Mouse (Mus musculus) G1E (cell line): ENCODE results near the gene Cpne6. TPM values are rescaled to one million over a fixed set of nuclear protein-coding genes. Genes with fewer than 3 reads are reported as not detected.

Experiments used
- ATAC-seq: 2 replicates; pipeline ENCODE4 v1.8.0; 2016; ENCODE audit warnings: mild to moderate bottlenecking; ENCODE audit not compliant: insufficient number of reproducible peaks, poor library complexity, low FRiP score, severe bottlenecking; ENCODE audit errors: extremely low read depth
- DNase-seq: peaks from one replicate; pipeline ENCODE4 v3.0.0; 2012; ENCODE audit warnings: low spot score
- H3K27me3 ChIP-seq: 2 replicates; pipeline ENCODE4 v1.6.1; 2012; ENCODE audit warnings: mild to moderate bottlenecking, low read length, inconsistent platforms; ENCODE audit not compliant: insufficient read depth
- H3K36me3 ChIP-seq: replicated peaks from 2 replicates; pipeline ENCODE3; 2012; ENCODE audit warnings: mild to moderate bottlenecking, inconsistent platforms
- H3K4me1 ChIP-seq: 2 replicates; pipeline ENCODE4 v1.6.1; 2012; ENCODE audit warnings: low read depth, low read length, inconsistent platforms, mixed read lengths; ENCODE audit not compliant: insufficient read depth
- H3K4me3 ChIP-seq: 2 replicates; pipeline ENCODE4 v1.5.1; 2012; ENCODE audit warnings: low read depth, mild to moderate bottlenecking, inconsistent platforms, low read length, moderate library complexity, mixed read lengths
- H3K9me3 ChIP-seq: replicated peaks from 2 replicates; pipeline ENCODE4 v1.6.1; 2012; ENCODE audit warnings: inconsistent platforms
- CTCF ChIP-seq: IDR thresholded peaks from 2 replicates; pipeline ENCODE4 v1.5.1; 2012; ENCODE audit warnings: low read depth, low read length, inconsistent platforms, mixed read lengths
- GATA1 ChIP-seq: IDR thresholded peaks from 2 replicates; pipeline ENCODE4 v1.6.1; 2012; ENCODE audit warnings: borderline replicate concordance, low read length, inconsistent platforms, mixed read lengths
- GATA2 ChIP-seq: IDR thresholded peaks from 2 replicates; pipeline ENCODE4 v1.6.1; 2012; ENCODE audit warnings: low read depth, low read length, inconsistent platforms, borderline replicate concordance
- POLR2AphosphoS5 ChIP-seq: IDR thresholded peaks from 2 replicates; pipeline ENCODE4 v1.6.1; 2012; ENCODE audit warnings: low read depth, low read length, inconsistent platforms; ENCODE audit not compliant: insufficient replicate concordance
- TAL1 ChIP-seq: conservative IDR thresholded peaks from 2 replicates; pipeline ENCODE4 v1.6.1; 2012; ENCODE audit warnings: low read depth, low read length, inconsistent platforms, mixed read lengths
- polyA plus RNA-seq: library from polyadenylated mRNA; stranded (reverse); fragments of >175 nt; gene quantifications from 2 replicates; pipeline ENCODE4 v1.2.3, GENCODE M21; 2012
- total RNA-seq, 2 experiments: library from RNA; stranded (forward) in 1 of 2; stranded (reverse) in 1 of 2; fragments of 200-1000 nt in 1 of 2; fragments of >200 nt in 1 of 2; fragmentation: Nextera tagmentation in 1 of 2; gene quantifications; 2 replicates each; pipeline ENCODE4 v1.2.3; 2014 to 2017

Cpne6 gene
- total and polyA plus RNA-seq, 3 experiments, result 0.03 to 0.11 TPM; not detected in 1

DNA sequence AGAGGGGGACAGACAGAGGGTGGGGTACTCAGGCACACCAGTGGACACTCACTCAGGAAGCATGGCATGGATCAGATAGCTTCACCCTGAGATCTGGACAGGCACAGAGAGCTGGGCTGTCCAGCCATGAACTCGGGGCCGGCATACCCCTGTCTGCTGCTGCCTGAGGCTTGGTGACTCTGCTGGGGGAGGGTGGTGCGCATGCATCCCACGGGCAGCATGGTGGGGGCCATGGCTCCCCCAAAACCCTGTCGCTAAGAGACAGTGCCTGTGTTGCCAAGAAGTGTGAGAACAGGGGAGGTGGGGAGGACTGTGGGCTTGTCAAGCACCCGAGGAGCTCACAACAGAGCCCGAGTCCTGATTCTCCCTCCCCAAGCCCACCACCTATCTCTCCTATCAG is 792 bp downstream of the Cpne6 start:
- Histone ChIP-seq H3K27me3 (peaks cover 85% of the 10 kb centered on the region), H3K9me3 (no peaks in the 10 kb centered on the region), H3K4me1 (peaks cover 14% of the 10 kb centered on the region), H3K4me3 (no peak overlapping the region), H3K36me3 (no peaks in the 10 kb centered on the region)
- ATAC-seq, result no peak
- TF ChIP-seq GATA2 (no peak), POLR2AphosphoS5 (no peak), GATA1 (no peak), CTCF (no peak)
- DNase-seq, result no peak

DNA sequence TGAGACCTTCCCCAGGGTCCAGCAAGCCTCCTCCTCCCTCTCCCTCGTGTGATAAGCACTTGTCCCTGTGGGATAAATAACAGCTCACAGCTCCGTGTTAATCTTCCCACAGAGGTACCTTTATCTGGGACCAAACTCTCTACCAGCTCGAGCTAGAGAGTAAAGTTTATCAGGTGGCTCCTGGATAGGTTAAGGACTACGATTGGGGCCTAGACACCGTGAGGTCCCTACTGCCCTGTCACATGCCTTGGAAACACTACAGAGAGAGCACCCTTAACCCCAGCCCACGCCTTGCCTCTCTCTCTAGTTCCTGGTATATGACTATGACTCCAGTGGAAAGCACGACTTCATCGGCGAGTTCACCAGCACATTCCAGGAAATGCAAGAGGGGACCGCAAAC is 3.7 kb downstream of the Cpne6 start:
- Histone ChIP-seq H3K4me1 (peaks cover 12% of the 10 kb centered on the region), H3K27me3 (peaks cover 84% of the 10 kb centered on the region), H3K4me3 (no peak overlapping the region), H3K36me3 (no peaks in the 10 kb centered on the region), H3K9me3 (no peaks in the 10 kb centered on the region)
- TF ChIP-seq GATA2 (no peak), TAL1 (no peak), POLR2AphosphoS5 (no peak), GATA1 (no peak), CTCF (no peak)
- DNase-seq (no peak), ATAC-seq (no peak)

DNA sequence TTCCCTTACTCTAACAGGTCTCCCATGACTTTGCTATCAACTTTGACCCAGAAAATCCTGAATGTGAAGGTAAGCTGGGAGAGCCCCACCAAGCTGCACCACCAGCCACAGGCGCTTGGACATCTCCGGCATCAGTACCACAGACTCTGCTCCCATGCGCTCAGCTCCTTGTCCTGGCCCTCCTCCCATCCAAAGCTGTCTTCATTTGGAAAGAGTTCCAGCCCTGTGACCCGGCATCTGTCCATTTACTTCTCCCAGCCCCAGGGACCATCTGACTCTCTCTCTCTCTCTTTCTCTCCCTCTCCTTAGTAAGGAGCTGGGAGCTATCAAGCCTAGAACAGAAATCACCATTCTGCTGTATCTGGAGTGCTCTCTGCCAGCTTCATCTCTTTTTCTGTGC is 5.6 kb downstream of the Cpne6 start:
- no peaks in the 10 kb centered on the region for H3K9me3 ChIP-seq
- ATAC-seq (no peak), DNase-seq (no peak)
- no peak overlapping the region for H3K4me3 ChIP-seq
- no peaks in the 10 kb centered on the region for H3K36me3 ChIP-seq
- H3K27me3 ChIP-seq, result peaks cover 85% of the 10 kb centered on the region
- TF ChIP-seq CTCF, result no peak
- no peak for TF ChIP-seq GATA1
- TF ChIP-seq POLR2AphosphoS5, result no peak
- TF ChIP-seq TAL1, result no peak
- no peak for TF ChIP-seq GATA2
- H3K4me1 ChIP-seq, result peaks cover 12% of the 10 kb centered on the region

DNA sequence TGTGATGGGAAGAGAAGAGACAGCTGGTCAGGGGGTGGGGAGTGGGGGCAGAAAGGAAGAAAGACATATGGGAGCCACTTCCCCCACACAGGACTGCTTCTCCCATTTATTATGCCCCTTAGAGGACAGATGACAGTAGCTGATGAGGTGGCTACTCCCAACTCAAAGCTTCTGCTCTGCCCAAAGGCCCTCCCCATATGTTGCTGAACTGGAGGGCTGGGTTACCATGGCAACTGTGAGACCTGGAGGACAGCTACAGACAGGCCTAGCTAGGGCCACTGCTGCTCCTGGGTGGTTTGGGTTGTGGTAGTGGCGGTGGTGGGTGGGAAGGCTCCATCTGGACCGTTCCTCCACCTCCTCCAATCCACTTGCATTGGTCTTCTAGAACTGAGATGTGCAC is 8.7 kb downstream of the Cpne6 start:
- Histone ChIP-seq H3K4me3 (no peak overlapping the region), H3K9me3 (no peaks in the 10 kb centered on the region), H3K27me3 (peaks cover 78% of the 10 kb centered on the region), H3K4me1 (peaks cover 6% of the 10 kb centered on the region), H3K36me3 (no peaks in the 10 kb centered on the region)
- no peak for ATAC-seq
- no peak for TF ChIP-seq GATA2
- no peak for DNase-seq

DNA sequence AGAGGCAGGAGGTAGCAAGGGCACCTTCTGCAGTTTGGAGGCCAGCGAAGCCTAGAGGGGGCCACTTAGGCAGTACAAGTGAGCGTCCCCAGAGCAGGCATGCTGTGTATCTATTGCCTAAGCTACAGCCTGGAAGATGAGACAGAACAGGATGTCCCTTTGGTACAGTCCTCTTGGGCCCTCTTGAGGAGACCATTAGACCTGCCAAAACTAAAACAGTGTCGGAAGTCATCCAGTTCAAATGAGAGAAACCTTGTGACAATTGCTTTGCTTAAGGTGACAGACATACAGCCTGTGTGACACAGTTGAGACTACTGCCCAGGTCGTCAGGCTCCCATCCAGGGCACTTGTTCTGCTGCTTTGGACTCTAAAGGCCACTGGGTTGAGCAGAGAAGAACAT is 9.4 kb downstream of the Cpne6 start:
- TF ChIP-seq CTCF (no peak), GATA2 (no peak), GATA1 (no peak), TAL1 (no peak), POLR2AphosphoS5 (no peak)
- Histone ChIP-seq H3K36me3 (no peaks in the 10 kb centered on the region), H3K4me3 (no peak overlapping the region), H3K4me1 (no peaks in the 10 kb centered on the region; the same call in 1 of the 2 replicates), H3K27me3 (peaks cover 77% of the 10 kb centered on the region), H3K9me3 (no peaks in the 10 kb centered on the region)
- DNase-seq (no peak), ATAC-seq (no peak)

DNA sequence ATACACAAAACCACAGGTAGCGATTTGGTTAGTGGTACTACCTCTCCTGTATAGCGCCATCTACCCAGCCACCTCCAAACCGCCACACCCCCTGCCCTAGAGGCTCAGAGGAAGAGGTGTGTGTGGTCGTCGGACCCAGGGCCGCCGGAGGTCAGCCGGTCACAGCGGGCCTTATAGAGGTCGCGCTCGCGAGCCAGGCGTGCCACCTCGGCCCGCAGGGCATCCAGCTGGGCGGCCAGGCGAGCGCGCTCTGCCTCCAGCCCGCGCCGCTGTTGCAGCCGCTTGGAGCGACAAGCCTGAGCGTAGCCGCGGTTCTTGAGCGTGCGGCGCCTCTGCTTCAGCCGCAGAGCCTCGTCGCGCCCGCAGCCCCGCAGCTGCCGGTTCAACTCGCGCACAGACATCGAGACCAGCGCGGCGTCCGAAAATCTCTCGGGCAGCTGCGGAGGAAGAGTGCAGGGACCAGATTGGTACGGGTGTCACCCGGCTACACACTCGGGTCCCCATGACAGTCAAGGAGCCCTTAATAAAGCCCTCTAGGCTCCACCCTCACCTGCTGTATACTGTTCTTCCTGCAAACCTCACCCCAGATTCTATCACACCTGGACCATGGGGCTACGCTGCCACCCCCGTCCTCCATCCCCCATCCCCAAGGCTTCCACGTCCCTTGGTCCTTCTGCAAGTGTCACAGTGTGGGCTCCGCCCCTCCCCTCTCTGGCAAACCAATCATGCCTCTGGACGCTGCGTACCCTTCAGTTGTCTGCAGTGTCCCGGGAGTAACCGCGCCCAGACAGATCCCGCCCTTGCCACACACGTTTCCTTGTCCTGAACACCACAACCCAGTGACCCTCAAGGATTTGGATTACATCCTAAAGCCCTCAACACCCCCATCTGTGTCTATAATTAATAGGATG is 10.5 kb downstream of the Cpne6 start:
- H3K4me3 ChIP-seq, result no peak overlapping the region
- peaks cover 74% of the 10 kb centered on the region for H3K27me3 ChIP-seq
- H3K9me3 ChIP-seq, result no peaks in the 10 kb centered on the region
- ATAC-seq (no peak), DNase-seq (no peak)
- H3K36me3 ChIP-seq, result no peaks in the 10 kb centered on the region
- H3K4me1 ChIP-seq, result no peaks in the 10 kb centered on the region; the same call in 1 of the 2 replicates
- TF ChIP-seq TAL1, result no peak
- no peak for TF ChIP-seq CTCF
- no peak for TF ChIP-seq GATA2
- no peak for TF ChIP-seq POLR2AphosphoS5
- no peak for TF ChIP-seq GATA1
